Comparison of ENCODE assay signal across 8 mouse cellular contexts in the genomic region with DNA sequence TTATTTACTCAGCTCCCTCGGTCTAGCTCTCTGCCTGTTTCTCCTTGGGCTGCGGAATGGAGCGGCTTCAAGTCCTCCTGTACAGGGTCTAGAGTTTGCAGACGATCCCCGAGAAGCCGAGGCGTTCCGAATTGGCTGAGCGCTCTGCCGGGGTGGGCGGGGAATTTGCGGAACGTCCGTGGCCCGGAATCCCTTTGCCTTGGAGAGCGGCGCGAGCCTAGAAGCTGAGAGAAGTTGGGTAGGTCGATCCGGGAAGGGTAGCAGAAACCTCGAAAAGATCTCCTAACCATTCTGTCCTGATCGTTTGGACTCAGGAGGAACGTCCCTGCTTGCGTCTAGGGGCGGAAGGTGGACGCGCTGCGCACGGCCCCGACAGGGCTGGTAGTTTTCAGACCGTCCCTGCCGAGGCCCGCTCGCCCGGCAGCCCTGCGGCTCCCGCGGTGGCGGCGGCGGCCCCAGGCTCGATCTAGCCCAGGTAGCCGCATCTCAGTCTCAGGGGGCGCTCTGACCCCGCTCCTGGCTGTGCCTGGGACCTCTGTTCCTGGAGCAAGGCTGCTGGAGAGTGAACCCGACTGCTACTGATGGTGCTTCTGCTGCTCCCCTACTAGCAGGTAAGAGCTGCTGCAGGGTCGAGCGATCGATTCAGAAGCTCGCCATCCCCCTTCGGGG. TPM values are rescaled to one million over a fixed set of nuclear protein-coding genes. Genes with fewer than 3 reads are reported as not detected.
DNase-seq lines count a peak whose midpoint lies in the region; ATAC-seq and TF ChIP-seq lines count a peak whose summit lies in the region.

A gene (plus strand): TSS at position 199 of the 669 bp plus-strand sequence.

- H3K4me1 ChIP-seq in MEL (ENCODE audit: control insufficient read depth in 1 of 2, insufficient read depth in 2 of 2, low read length in 2 of 2), result peaks cover 2 to 24% of the 10 kb centered on the region in 2 experiments
- H3K4me1 ChIP-seq in cerebellum, adult 2 months (ENCODE audit: control insufficient read depth, insufficient read depth, low read length), result 0 out of 2 replicates have a peak, but pooled peaks cover 6% of the 10 kb centered on the region
- H3K4me1 ChIP-seq in forebrain, postnatal 0 days (ENCODE audit: insufficient read depth), result peaks cover 17% of the 10 kb centered on the region
- H3K4me1 ChIP-seq in lung, embryonic 16.5 days (replicated peaks; ENCODE audit: control insufficient read depth, insufficient read depth, low read length), result peaks cover 13% of the 10 kb centered on the region

- peak; percentile 37 to 70; a peak in 2 of 4 replicates for TF ChIP-seq POLR2A in MEL (IDR thresholded peaks at IDR 0.05; ENCODE audit: control insufficient read depth in 1 of 2, insufficient read depth in 1 of 2, low read depth in 1 of 2, low read length in 2 of 2, poor library complexity in 1 of 2)
- peak; percentile 33; the same call in 1 of the 2 replicates for TF ChIP-seq POLR2A in cerebellum, adult 2 months (IDR thresholded peaks at IDR 0.05; ENCODE audit: borderline replicate concordance, insufficient read depth, low read length)

- H3K27me3 ChIP-seq in MEL (ENCODE audit: control insufficient read depth in 1 of 2, insufficient read depth in 2 of 2, low read length in 2 of 2), result no peaks in the 10 kb centered on the region
- H3K27me3 ChIP-seq in cerebellum, adult 2 months (ENCODE audit: control insufficient read depth, insufficient read depth, low read length), result no peaks in the 10 kb centered on the region
- no peaks in the 10 kb centered on the region for H3K27me3 ChIP-seq in forebrain, postnatal 0 days (ENCODE audit: insufficient read depth, low read length)
- no peaks in the 10 kb centered on the region for H3K27me3 ChIP-seq in lung, embryonic 16.5 days (ENCODE audit: control insufficient read depth, insufficient read depth, low read depth, low read length)

- TF ChIP-seq CTCF in MEL (IDR thresholded peaks at IDR 0.05 in 2 of 3, conservative IDR thresholded peaks at IDR 0.05 in 1 of 3; ENCODE audit: control insufficient read depth in 1 of 3, insufficient read depth in 1 of 3, low read depth in 2 of 3, low read length in 3 of 3, poor library complexity in 1 of 3, severe bottlenecking in 1 of 3), result peak in 2 of 3 experiments; percentile 28; a peak in 3 of 6 replicates
- TF ChIP-seq CTCF in cerebellum, adult 2 months (IDR thresholded peaks at IDR 0.05; ENCODE audit: borderline replicate concordance, insufficient read depth, low read depth, low read length), result no peak
- TF ChIP-seq CTCF in forebrain, postnatal 0 days (IDR thresholded peaks at IDR 0.05; ENCODE audit: low read depth), result peak; percentile 53

- TF ChIP-seq RAD21 in MEL (IDR thresholded peaks at IDR 0.05; ENCODE audit: low read depth, low read length), result peak; percentile 32

- peak; percentile 92 for ATAC-seq in forebrain, postnatal 0 days
- ATAC-seq in hematopoietic stem cell, adult 5-6 weeks (replicated peaks in 1 of 2; ENCODE audit: insufficient read depth in 1 of 2, low FRiP score in 2 of 2, low TSS enrichment in 1 of 2, low read depth in 1 of 2, poor library complexity in 2 of 2, severe bottlenecking in 2 of 2), result peak; percentile 80
- ATAC-seq in lung, embryonic 16.5 days (ENCODE audit: low read depth), result peak; percentile 93

- peak within 1 kb of the TSS; percentile 77 for H3K9ac ChIP-seq in MEL (ENCODE audit: control insufficient read depth, low read depth, low read length, poor library complexity, severe bottlenecking)
- H3K9ac ChIP-seq in forebrain, postnatal 0 days, result peak within 1 kb of the TSS; percentile 74
- H3K9ac ChIP-seq in lung, embryonic 16.5 days (ENCODE audit: low read length), result peak within 1 kb of the TSS; percentile 84

- TF ChIP-seq EP300 in MEL (IDR thresholded peaks at IDR 0.05; ENCODE audit: low read depth in 1 of 2, low read length in 2 of 2), result no peak

- under 1% methylated on average over 51 of the region's 51 CpGs for WGBS in cerebellum, adult 2 months
- 2% methylated on average over 51 of the region's 51 CpGs for WGBS in forebrain, postnatal 0 days
- WGBS in lung, embryonic 16.5 days, result under 1% methylated on average over 51 of the region's 51 CpGs

- peak within 1 kb of the TSS; percentile 90 for H3K4me2 ChIP-seq in forebrain, postnatal 0 days (ENCODE audit: low read depth)
- H3K4me2 ChIP-seq in lung, embryonic 16.5 days (ENCODE audit: low read depth, low read length), result peak within 1 kb of the TSS; percentile 98

- H3K36me3 ChIP-seq in MEL (ENCODE audit: control insufficient read depth in 1 of 2, insufficient read depth in 2 of 2, low read length in 2 of 2), result peaks cover 0 to 10% of the 10 kb centered on the region in 2 experiments; a peak in 2 of 4 replicates
- H3K36me3 ChIP-seq in forebrain, postnatal 0 days (ENCODE audit: insufficient read depth), result no peaks in the 10 kb centered on the region
- H3K36me3 ChIP-seq in lung, embryonic 16.5 days (ENCODE audit: control insufficient read depth, insufficient read depth, low read length), result no peaks in the 10 kb centered on the region

- peak; percentile 95 for DNase-seq in MEL (ENCODE audit: low read depth, low spot score)
- DNase-seq in cerebellum, adult 2 months, result peak; percentile 90 to 91
- DNase-seq in forebrain, postnatal 0 days, result peak; percentile 95
- DNase-seq in layer of hippocampus, adult 9-10 months (ENCODE audit: low spot score), result peak; percentile 72
- DNase-seq in ovary, postnatal 10 days (ENCODE audit: low spot score), result peak; percentile 82
- DNase-seq in thymus, postnatal 10 days (ENCODE audit: low spot score in 2 of 2), result peak; percentile 86 to 91

- H3K4me3 ChIP-seq in MEL (ENCODE audit: control insufficient read depth in 1 of 2, insufficient read depth in 1 of 2, low read depth in 2 of 2, low read length in 2 of 2), result peak within 1 kb of the TSS; percentile 81 to 98
- peak within 1 kb of the TSS; percentile 83 for H3K4me3 ChIP-seq in cerebellum, adult 2 months (replicated peaks; ENCODE audit: insufficient read depth, low read depth, low read length)
- H3K4me3 ChIP-seq in forebrain, postnatal 0 days (ENCODE audit: low read depth, low read length), result peak within 1 kb of the TSS; percentile 61
- H3K4me3 ChIP-seq in lung, embryonic 16.5 days (ENCODE audit: low read length), result peak within 1 kb of the TSS; percentile 90

- no peaks in the 10 kb centered on the region for H3K9me3 ChIP-seq in MEL (replicated peaks; ENCODE audit: insufficient read depth, low read length)
- no peaks in the 10 kb centered on the region for H3K9me3 ChIP-seq in forebrain, postnatal 0 days (ENCODE audit: low read length)
- no peaks in the 10 kb centered on the region for H3K9me3 ChIP-seq in lung, embryonic 16.5 days (ENCODE audit: control insufficient read depth, low read length)

- peak within 1 kb of the TSS; percentile 95 for H3K27ac ChIP-seq in MEL (ENCODE audit: control insufficient read depth, low read depth, low read length)
- peak within 1 kb of the TSS; percentile 68 for H3K27ac ChIP-seq in cerebellum, adult 2 months (ENCODE audit: insufficient read depth, low read length)
- H3K27ac ChIP-seq in forebrain, postnatal 0 days (ENCODE audit: low read depth, low read length), result peak within 1 kb of the TSS; percentile 91
- H3K27ac ChIP-seq in lung, embryonic 16.5 days (ENCODE audit: low read length), result peak within 1 kb of the TSS; percentile 94

- H3K79me2 ChIP-seq in MEL (ENCODE audit: control insufficient read depth, insufficient read depth, low read length, poor library complexity), result peaks cover 34% of the 10 kb centered on the region

TF ChIP-seq in MEL, 35 proteins besides CTCF, POLR2A, EP300 and RAD21 (continues in another document):
- no peak for TF ChIP-seq BHLHE40 (IDR thresholded peaks at IDR 0.05; ENCODE audit: borderline replicate concordance, low read depth, low read length)
- TF ChIP-seq MYC (IDR thresholded peaks at IDR 0.05; ENCODE audit: low read depth, low read length), result no peak
- no peak for TF ChIP-seq MAFK (IDR thresholded peaks at IDR 0.05; ENCODE audit: borderline replicate concordance, low read depth, low read length)
- TF ChIP-seq ZMIZ1 (IDR thresholded peaks at IDR 0.05; ENCODE audit: low read depth, low read length), result peak; percentile 63; the same call in 1 of the 2 replicates
- peak; percentile 20; the same call in 1 of the 2 replicates for TF ChIP-seq ZC3H11A (IDR thresholded peaks at IDR 0.05; ENCODE audit: low read depth, low read length)
- TF ChIP-seq USF2 (IDR thresholded peaks at IDR 0.05; ENCODE audit: borderline replicate concordance in 1 of 2, insufficient read depth in 1 of 2, low read depth in 1 of 2, low read length in 2 of 2), result no peak
- no peak; the same call in 1 of the 2 replicates for TF ChIP-seq MAX (IDR thresholded peaks at IDR 0.05; ENCODE audit: low read length)
- peak; percentile 75 for TF ChIP-seq HCFC1 (IDR thresholded peaks at IDR 0.05; ENCODE audit: low read depth, low read length)
- no peak for TF ChIP-seq CHD2 (IDR thresholded peaks at IDR 0.05; ENCODE audit: low read length)
- no peak for TF ChIP-seq JUND (IDR thresholded peaks at IDR 0.05; ENCODE audit: low read depth, low read length)
- peak; percentile 7; the same call in 1 of the 2 replicates for TF ChIP-seq NRF1 (IDR thresholded peaks at IDR 0.05; ENCODE audit: insufficient read depth, low read depth, low read length, poor library complexity, severe bottlenecking)
- TF ChIP-seq ETS1 (IDR thresholded peaks at IDR 0.05; ENCODE audit: low read depth, low read length), result no peak
- no peak for TF ChIP-seq USF1 (IDR thresholded peaks at IDR 0.05; ENCODE audit: low read depth, low read length)
- peak; percentile 33; the same call in 1 of the 2 replicates for TF ChIP-seq MAZ (IDR thresholded peaks at IDR 0.05; ENCODE audit: low read depth, low read length)
- no peak for TF ChIP-seq TAL1 (IDR thresholded peaks at IDR 0.05; ENCODE audit: low read length)
- TF ChIP-seq UBTF (IDR thresholded peaks at IDR 0.05; ENCODE audit: borderline replicate concordance, insufficient read depth, low read depth, low read length), result peak; percentile 93; the same call in 1 of the 2 replicates
- TF ChIP-seq GABPA (IDR thresholded peaks at IDR 0.05; ENCODE audit: low read depth, low read length), result no peak
- TF ChIP-seq MYB (IDR thresholded peaks at IDR 0.05; ENCODE audit: low read depth, low read length), result no peak
- no peak for TF ChIP-seq KAT2A (conservative IDR thresholded peaks at IDR 0.05; ENCODE audit: low read depth, low read length)
- TF ChIP-seq ZNF384 (IDR thresholded peaks at IDR 0.05; ENCODE audit: low read depth, low read length), result no peak

RNA-seq across cellular contexts. Expression of the gene that starts here (rescaled TPM):
- total RNA-seq in MEL (2012; rRNA removed), result 9.5 and 12.4 TPM in 2 replicates
- polyA plus RNA-seq in MEL (2012; ENCODE audit: insufficient read depth in 1 of 2, insufficient read length in 2 of 2, low read depth in 1 of 2, low replicate concordance in 2 of 2, missing spikeins in 1 of 2), result 1 to 10 TPM in 1 of 2 experiments, not detected in 1; 6.9 TPM
- 30.5 and 31.0 TPM in 2 replicates for polyA plus RNA-seq in cerebellum, adult 2 months (2012; rRNA removed)
- total RNA-seq in forebrain, postnatal 0 days (2014; rRNA removed), result 30.4 and 42.9 TPM in 2 replicates
- polyA plus RNA-seq in forebrain, postnatal 0 days (2015; fragmentation: Nextera tagmentation; extraction: Ambion mirVana), result 5.4 and 9.3 TPM in 2 replicates
- total RNA-seq in hematopoietic stem cell, adult 5-6 weeks (2017), result 38.4 and 39.1 TPM in 2 replicates
- polyA plus RNA-seq in lung, embryonic 16.5 days (2015; fragmentation: Nextera tagmentation; extraction: Ambion mirVana), result 4.1 and 4.3 TPM in 2 replicates

Comparison
In these comparisons a context has a peak if more than half of its experiments do, and no peak if none do; other contexts are left out.
1. Peak in every context shown above with its lines: DNase-seq, ATAC-seq, H3K4me3 ChIP-seq and H3K27ac ChIP-seq.